Mouse (Mus musculus) hematopoietic multipotent progenitor cell, adult 10-12 weeks (in vitro differentiated cells): ENCODE measurements around the gene Ank2. TPM values are rescaled to one million over a fixed set of nuclear protein-coding genes. Genes with fewer than 3 reads are reported as not detected.

ENCODE experiments used
- polyA plus RNA-seq: library from polyadenylated mRNA; stranded (reverse); fragments of >175 nt; gene quantifications from 2 replicates; pipeline ENCODE4 v1.2.3, GENCODE M21; 2012; ENCODE audit warnings: low replicate concordance

Gene Ank2
- 0.52 and 0.56 TPM in 2 replicates for polyA plus RNA-seq

DNA sequence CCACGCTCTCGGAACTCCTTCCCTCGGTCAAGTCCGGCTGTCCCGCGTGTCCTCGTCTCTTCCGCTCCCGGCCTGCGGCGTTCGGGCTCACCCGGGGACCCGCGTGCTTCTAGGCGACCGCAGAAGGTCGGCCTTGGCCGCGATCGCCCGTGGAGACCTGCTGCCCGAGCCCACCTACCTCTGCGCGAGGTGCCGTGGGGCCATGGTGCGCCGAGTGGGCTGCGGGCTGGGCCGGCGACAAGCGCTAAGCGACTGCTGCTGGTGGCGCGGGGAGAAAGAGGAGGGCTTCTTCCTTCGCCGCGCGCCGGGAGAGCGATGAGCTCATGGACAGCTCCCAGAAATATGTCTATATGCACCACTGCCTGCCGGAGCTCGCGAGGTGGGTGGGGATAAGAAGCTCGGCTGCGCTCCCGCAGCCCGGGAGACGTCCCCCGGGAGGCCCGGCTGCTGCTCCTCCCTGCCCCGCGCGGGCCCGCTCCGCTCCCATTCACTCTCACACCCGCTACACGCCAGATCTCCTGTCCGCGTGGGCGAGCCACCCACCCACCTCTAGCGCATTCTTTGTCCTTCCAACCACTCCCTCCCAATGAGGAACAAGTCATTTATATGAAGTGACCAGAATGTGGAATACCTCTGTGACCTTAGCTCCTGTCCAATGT lies at the start of gene Ank2:
Ank2 (minus strand) TSS at position 609 of the 659 bp plus-strand sequence.

Other genes starting within 250 kb of the Ank2 start
- 8.8 and 19.4 TPM in 2 replicates for gene Larp7, start 54.0 kb upstream of the Ank2 start, polyA plus RNA-seq
- gene Zgrf1, start 54.1 kb upstream of the Ank2 start, polyA plus RNA-seq, result 0.11 and 0.49 TPM in 2 replicates
- not detected in 2 replicates for gene Neurog2, start 133.8 kb upstream of the Ank2 start, polyA plus RNA-seq